Mouse (Mus musculus) hindbrain, embryonic 12.5 days (tissue): Measurements from ENCODE around the gene Map3k5. TPM values are rescaled to one million over a fixed set of nuclear protein-coding genes. Genes with fewer than 3 reads are reported as not detected.

Experiments used
- ATAC-seq: fragments of 200-750 bp; cut with Nextera tagmentation; 2 replicates; pipeline ENCODE4 v1.8.0; 2017; ENCODE audit warnings: moderate TSS enrichment; ENCODE audit not compliant: low FRiP score
- H3K27ac ChIP-seq: fragments of 300-500 bp; sonication (generic); 2 replicates; pipeline ENCODE4 v1.5.1; 2016; ENCODE audit warnings: mild to moderate bottlenecking
- H3K27me3 ChIP-seq: fragments of 300-500 bp; sonication (generic); 2 replicates; pipeline ENCODE4 v1.6.1; 2016; ENCODE audit warnings: mild to moderate bottlenecking
- H3K36me3 ChIP-seq: fragments of 300-500 bp; sonication (generic); 2 replicates; pipeline ENCODE4 v1.6.1; 2016; ENCODE audit warnings: mild to moderate bottlenecking
- H3K4me1 ChIP-seq: fragments of 300-500 bp; sonication (generic); 2 replicates; pipeline ENCODE4 v1.6.1; 2016
- H3K4me2 ChIP-seq: fragments of 300-500 bp; sonication (generic); replicated peaks from 2 replicates; pipeline ENCODE4 v1.6.1; 2016; ENCODE audit warnings: mild to moderate bottlenecking
- H3K4me3 ChIP-seq: fragments of 300-500 bp; sonication (generic); 2 replicates; pipeline ENCODE4 v1.5.1; 2016; ENCODE audit warnings: mild to moderate bottlenecking
- H3K9ac ChIP-seq: fragments of 300-500 bp; sonication (generic); 2 replicates; pipeline ENCODE4 v1.6.1; 2016; ENCODE audit warnings: mild to moderate bottlenecking, moderate library complexity
- H3K9me3 ChIP-seq: fragments of 300-500 bp; sonication (generic); replicated peaks from 2 replicates; pipeline ENCODE4 v1.6.1; 2016; ENCODE audit warnings: mild to moderate bottlenecking
- WGBS: fragments of 180-500 bp; shearing (Covaris S2); methylation state at CpG from one replicate; pipeline ENCODE4 v1.1.7; 2016; 5-methylcytosine and 5-hydroxymethylcytosine counted together
- polyA plus RNA-seq: library from polyadenylated mRNA; unstranded; fragments of >200 nt; fragmentation: Nextera tagmentation; extraction: Ambion mirVana; gene quantifications from 2 replicates; pipeline ENCODE4 v1.2.1, GENCODE M21; 2016

Gene Map3k5
- polyA plus RNA-seq, 1 experiment from 2014 or later: 1.3 TPM

DNA sequence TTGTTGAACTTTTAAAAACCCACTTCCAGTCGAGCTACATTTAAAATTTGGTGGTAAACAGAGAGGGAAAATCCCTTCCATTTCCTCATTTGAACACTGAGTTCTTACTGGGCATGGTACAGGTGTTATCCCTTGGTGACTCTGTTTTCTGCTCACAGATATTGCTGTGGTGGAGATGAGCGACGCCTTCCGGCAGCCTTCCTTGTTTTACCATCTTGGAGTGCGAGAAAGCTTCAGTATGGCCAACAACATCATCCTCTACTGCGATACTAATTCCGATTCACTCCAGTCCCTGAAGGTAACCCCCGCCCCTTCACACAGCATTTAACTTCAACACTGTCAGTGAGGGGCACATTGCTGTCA lies 66.1 kb downstream of the Map3k5 start:
- Histone ChIP-seq H3K4me1 (peaks cover 17% of the 10 kb centered on the region), H3K27ac (no peak overlapping the region)
- 71% methylated on average over 8 of the region's 8 CpGs for WGBS

DNA sequence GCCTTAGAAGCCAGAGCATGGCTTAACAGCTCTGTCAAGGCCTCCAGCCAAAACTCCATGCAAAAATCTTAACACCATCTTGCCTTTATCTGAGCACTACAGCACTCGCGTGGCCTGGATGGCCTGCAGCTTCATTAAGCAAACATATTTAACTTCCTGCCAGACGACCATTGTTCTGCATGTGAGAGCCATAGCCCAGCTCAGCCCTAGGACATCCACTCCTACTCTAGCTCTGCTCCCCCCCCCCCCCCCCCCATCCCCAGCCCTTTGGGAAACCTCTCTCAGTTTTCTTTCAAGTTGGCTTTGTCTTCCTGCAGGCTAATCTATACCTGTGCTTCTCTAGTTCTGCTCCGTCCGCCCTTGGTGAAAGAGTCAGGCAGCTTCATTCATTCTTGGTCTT lies 67.7 kb downstream of the Map3k5 start:
- no peak overlapping the region for H3K9ac ChIP-seq
- H3K4me2 ChIP-seq: no peak overlapping the region
- H3K4me1 ChIP-seq: peaks cover 17% of the 10 kb centered on the region
- H3K9me3 ChIP-seq: no peaks in the 10 kb centered on the region
- H3K27ac ChIP-seq: no peak overlapping the region
- ATAC-seq: 0 out of 2 replicates have a peak, but pooled peaks have one; percentile 35
- H3K36me3 ChIP-seq: no peaks in the 10 kb centered on the region
- 18% methylated on average over 5 of the region's 5 CpGs for WGBS
- peaks cover 3% of the 10 kb centered on the region; the same call in 1 of the 2 replicates for H3K27me3 ChIP-seq
- H3K4me3 ChIP-seq: no peak overlapping the region

More for the DNA sequence above, 66.1 kb downstream of the Map3k5 start:
- Histone ChIP-seq H3K4me3 (no peak overlapping the region), H3K9ac (no peak overlapping the region), H3K4me2 (no peak overlapping the region), H3K9me3 (no peaks in the 10 kb centered on the region), H3K36me3 (no peaks in the 10 kb centered on the region), H3K27me3 (peaks cover 3% of the 10 kb centered on the region; the same call in 1 of the 2 replicates)
- ATAC-seq: no peak

DNA sequence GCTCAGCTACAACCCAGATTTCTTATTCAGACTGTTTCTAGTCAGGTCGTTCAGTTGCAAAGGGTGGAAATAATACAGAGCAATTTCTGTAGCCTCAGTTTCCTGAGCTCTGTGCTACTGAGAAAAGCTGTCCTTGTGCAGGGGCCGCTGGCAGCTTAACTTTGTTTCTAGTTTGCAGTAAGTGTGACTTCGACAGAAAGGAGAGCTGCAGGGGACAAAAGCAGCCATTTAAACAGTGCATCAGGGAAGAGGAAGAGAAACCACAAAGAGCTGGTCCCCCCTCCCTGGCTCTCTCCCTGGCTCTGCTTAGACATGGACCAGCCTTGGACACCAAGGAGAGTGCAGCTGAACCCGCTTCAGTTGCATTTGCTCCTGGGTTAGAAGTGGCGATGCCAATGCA lies 68.7 kb downstream of the Map3k5 start:
- Histone ChIP-seq H3K9ac (no peak overlapping the region), H3K4me1 (peaks cover 17% of the 10 kb centered on the region), H3K9me3 (no peaks in the 10 kb centered on the region), H3K4me2 (no peak overlapping the region), H3K27me3 (peaks cover 3% of the 10 kb centered on the region; the same call in 1 of the 2 replicates), H3K27ac (no peak overlapping the region; the same call in 1 of the 2 replicates), H3K4me3 (no peak overlapping the region), H3K36me3 (no peaks in the 10 kb centered on the region)
- no peak for ATAC-seq
- WGBS: 33% methylated on average over 5 of the region's 5 CpGs

DNA sequence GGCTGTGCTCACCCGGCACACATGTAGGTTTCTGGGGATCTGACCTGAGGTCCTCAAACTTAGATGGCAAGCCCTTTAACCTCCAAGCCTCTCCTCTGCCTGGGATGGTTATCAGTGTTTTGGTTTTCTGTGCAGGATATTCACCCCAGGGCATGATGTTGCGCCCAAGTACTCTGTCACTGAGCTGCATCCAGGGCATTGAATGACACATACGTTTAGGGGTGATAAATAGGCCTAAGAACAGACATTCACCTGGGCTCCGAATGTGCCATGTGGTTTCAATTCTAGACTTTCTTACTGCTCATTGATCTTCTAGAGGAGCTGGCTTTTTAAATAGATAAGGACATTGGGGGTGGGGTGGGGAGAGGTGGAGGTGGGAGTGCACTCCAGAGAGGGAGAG lies 70.5 kb downstream of the Map3k5 start:
- H3K27ac ChIP-seq: no peak overlapping the region
- no peak overlapping the region for H3K9ac ChIP-seq
- no peaks in the 10 kb centered on the region for H3K36me3 ChIP-seq
- no peak overlapping the region for H3K4me3 ChIP-seq
- no peak for ATAC-seq
- H3K27me3 ChIP-seq: peaks cover 3% of the 10 kb centered on the region; the same call in 1 of the 2 replicates
- 76% methylated on average over 4 of the region's 4 CpGs for WGBS
- no peaks in the 10 kb centered on the region for H3K9me3 ChIP-seq
- no peak overlapping the region for H3K4me2 ChIP-seq
- peaks cover 17% of the 10 kb centered on the region for H3K4me1 ChIP-seq

DNA sequence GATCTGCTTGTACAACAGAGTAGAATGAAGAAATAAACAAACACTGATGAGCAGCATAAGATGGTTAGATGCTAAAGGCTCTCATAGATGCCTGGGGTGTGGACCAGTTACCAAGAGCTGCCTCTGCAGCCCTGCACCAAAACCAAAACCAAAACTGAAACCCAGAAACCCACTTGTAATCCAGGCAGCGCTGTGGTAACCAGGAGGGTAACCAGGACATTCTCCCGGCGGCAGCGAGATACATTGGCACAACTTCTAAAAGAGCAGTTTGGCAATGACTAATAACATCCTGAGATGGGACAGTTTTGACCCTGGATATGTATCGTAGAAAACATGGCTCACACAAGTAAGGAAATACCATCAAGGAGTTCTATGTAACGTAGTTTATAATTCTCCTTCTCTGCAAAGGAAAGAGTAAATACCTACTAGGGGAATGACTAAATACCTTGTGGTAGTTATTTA lies 71.2 kb downstream of the Map3k5 start:
- Histone ChIP-seq H3K27me3 (peaks cover 3% of the 10 kb centered on the region; the same call in 1 of the 2 replicates), H3K9me3 (no peaks in the 10 kb centered on the region), H3K4me3 (no peak overlapping the region), H3K4me2 (no peak overlapping the region), H3K9ac (no peak overlapping the region), H3K36me3 (no peaks in the 10 kb centered on the region), H3K27ac (no peak overlapping the region), H3K4me1 (peaks cover 17% of the 10 kb centered on the region)
- WGBS: 91% methylated on average over 6 of the region's 6 CpGs
- ATAC-seq: no peak

DNA sequence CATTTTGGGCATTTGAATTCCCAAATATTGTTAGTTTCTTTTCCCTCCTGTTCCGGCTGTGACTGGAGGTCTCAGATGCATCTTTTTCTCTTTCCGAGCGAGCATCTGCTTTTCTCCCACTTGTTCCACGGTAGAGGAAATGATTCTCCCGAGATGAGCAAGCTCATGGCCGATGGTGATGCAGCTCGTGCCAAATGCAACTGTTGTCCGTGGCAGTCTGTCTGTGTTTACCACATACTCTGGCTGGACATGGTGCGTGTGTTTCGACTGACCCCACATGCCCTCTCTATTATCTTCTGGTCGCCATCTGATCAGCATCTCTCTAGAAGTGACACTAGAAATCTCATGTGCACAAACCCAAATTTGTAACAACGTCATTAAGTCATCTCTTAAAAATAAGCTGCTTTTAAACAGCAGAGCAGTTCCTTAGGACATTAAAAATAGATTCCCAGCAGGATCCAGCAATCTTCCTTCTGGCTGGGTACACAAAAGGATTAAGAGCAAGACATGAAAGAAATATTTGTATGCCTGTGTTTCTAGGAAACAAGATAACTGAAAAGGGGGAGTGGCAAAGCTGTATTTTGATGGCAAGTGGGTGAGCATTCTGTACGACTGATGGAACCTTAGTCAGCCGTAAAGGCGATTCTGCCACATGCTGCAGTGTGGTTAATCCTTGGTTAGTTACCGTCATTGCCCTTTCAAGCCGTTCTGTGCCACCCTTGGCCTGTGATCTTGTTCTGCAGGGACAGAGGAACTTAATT lies 72.2 kb downstream of the Map3k5 start:
- peaks cover 3% of the 10 kb centered on the region; the same call in 1 of the 2 replicates for H3K27me3 ChIP-seq
- H3K9ac ChIP-seq: no peak overlapping the region
- H3K36me3 ChIP-seq: no peaks in the 10 kb centered on the region
- ATAC-seq: no peak
- no peak overlapping the region for H3K4me2 ChIP-seq
- no peak overlapping the region for H3K4me3 ChIP-seq
- no peak overlapping the region for H3K27ac ChIP-seq
- H3K9me3 ChIP-seq: no peaks in the 10 kb centered on the region
- peaks cover 16% of the 10 kb centered on the region for H3K4me1 ChIP-seq
- WGBS: 57% methylated on average over 17 of the region's 17 CpGs

DNA sequence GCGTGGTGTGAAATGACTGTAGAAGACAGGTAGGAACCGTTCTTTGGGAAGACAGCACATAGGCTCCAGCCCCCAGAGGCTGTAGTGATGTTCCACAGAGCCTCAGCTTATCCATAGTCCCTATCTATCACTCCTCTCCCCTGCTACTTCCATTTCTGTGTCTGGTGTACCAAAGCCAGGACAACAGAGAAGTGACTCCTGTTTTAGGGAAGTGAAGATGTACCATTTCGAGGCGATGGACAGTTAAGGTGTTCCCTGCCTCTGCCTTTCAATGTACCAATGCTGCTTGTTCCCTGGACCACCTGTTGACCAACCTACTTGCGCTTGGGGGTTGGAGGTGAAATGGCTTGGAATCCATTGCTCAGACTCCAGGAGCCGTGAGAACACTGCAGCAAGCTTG lies 75.0 kb downstream of the Map3k5 start:
- 92% methylated on average over 6 of the region's 6 CpGs for WGBS

DNA sequence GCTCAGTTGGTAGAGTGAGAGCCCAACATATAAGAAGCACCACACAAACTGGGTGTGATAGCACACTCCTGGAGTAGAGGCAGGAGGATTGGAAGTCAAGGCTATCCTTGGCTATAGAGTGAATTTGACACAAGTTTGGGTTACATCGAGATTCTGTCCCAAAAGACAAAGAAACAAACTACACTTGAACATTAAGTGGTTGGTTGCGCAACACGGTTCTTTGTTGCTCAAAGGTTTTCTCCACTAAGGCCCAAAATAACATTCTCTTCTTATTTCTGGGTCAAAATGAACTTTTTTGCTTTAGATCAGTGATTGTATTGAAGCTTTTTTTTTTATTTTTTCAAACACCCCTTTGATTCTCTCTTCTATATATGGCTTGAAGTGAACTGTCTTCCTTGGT lies 75.7 kb downstream of the Map3k5 start:
- H3K4me1 ChIP-seq: no peaks in the 10 kb centered on the region
- no peak overlapping the region for H3K27ac ChIP-seq
- H3K36me3 ChIP-seq: no peaks in the 10 kb centered on the region
- no peaks in the 10 kb centered on the region for H3K27me3 ChIP-seq
- ATAC-seq: no peak
- 89% methylated on average over 3 of the region's 3 CpGs for WGBS
- H3K9me3 ChIP-seq: no peaks in the 10 kb centered on the region
- H3K4me3 ChIP-seq: no peak overlapping the region
- H3K4me2 ChIP-seq: no peak overlapping the region
- H3K9ac ChIP-seq: no peak overlapping the region

More for the DNA sequence above, 75.0 kb downstream of the Map3k5 start:
- no peak overlapping the region for H3K4me2 ChIP-seq
- no peak overlapping the region for H3K9ac ChIP-seq
- no peaks in the 10 kb centered on the region for H3K4me1 ChIP-seq
- H3K36me3 ChIP-seq: no peaks in the 10 kb centered on the region
- H3K9me3 ChIP-seq: no peaks in the 10 kb centered on the region
- H3K27me3 ChIP-seq: no peaks in the 10 kb centered on the region
- H3K4me3 ChIP-seq: no peak overlapping the region
- no peak overlapping the region for H3K27ac ChIP-seq
- ATAC-seq: no peak

DNA sequence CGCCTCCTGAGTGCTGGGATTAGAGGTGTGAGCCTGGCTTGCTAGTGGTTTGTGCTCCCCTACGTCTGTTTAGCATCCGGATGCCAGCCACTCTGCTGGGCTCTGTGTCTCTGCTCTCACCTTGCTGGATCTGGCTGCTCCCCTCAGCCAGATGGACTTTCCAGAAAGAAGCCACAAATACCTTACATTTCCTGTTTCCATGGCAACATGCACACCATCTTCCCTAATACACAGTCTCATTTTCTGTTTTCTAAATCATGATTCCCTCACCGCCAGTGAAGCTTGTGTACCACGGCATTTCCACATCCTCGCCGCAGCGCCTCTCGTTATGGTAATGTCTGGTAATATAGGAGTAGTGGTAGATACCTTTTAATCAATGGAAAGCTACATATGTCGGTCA lies 84.1 kb downstream of the Map3k5 start:
- Histone ChIP-seq H3K4me2 (no peak overlapping the region), H3K36me3 (no peaks in the 10 kb centered on the region), H3K9ac (no peak overlapping the region), H3K27me3 (no peaks in the 10 kb centered on the region), H3K4me1 (peaks cover 8% of the 10 kb centered on the region), H3K9me3 (0 out of 2 replicates have a peak, but pooled peaks cover 5% of the 10 kb centered on the region), H3K4me3 (no peak overlapping the region), H3K27ac (no peak overlapping the region)
- 92% methylated on average over 10 of the region's 10 CpGs for WGBS
- ATAC-seq: no peak

DNA sequence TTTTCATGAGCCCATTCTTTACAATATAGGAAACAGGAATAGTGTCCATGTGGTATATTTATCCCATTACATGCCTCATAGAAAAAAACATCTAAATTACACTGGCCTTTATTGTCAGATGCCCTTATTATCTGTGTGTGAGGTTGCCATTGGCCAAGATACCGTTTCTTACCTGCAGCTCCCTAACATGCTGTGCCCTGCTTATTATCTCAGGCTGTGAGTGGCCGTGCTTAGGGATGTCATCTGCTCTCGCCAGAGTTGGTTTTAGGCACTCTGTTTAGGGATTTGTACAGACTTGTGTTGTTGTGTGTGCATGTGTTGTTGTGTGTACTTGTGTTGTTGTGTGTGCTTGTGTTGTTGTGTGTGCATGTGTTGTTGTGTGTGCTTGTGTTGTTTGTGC lies 84.5 kb downstream of the Map3k5 start:
- peaks cover 8% of the 10 kb centered on the region for H3K4me1 ChIP-seq
- H3K36me3 ChIP-seq: no peaks in the 10 kb centered on the region
- H3K4me3 ChIP-seq: no peak overlapping the region
- H3K27ac ChIP-seq: no peak overlapping the region
- no peaks in the 10 kb centered on the region for H3K27me3 ChIP-seq
- 0 out of 2 replicates have a peak, but pooled peaks cover 5% of the 10 kb centered on the region for H3K9me3 ChIP-seq
- 93% methylated on average over 3 of the region's 3 CpGs for WGBS
- H3K9ac ChIP-seq: no peak overlapping the region
- no peak for ATAC-seq
- no peak overlapping the region for H3K4me2 ChIP-seq

DNA sequence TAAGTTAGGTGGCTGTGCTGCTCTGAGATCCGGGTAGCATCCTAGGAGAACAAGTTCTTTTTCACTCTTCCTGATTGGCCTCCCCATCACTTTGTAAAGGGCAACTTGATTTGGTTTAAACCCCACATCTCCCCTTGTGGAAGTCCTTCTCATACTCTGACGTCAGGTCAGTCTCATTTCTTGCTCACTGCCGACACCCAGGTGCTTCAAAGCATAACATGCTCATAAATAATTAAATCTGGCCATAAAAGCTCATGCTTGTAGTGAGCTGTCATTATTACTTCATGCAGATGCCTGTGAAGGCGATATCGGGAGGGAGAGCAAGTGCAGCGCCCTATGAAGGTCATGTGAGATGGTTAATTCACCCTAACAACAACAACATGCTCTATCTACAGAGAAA lies 87.0 kb downstream of the Map3k5 start:
- no peaks in the 10 kb centered on the region for H3K36me3 ChIP-seq
- WGBS: 83% methylated on average over 6 of the region's 6 CpGs
- no peak for ATAC-seq

DNA sequence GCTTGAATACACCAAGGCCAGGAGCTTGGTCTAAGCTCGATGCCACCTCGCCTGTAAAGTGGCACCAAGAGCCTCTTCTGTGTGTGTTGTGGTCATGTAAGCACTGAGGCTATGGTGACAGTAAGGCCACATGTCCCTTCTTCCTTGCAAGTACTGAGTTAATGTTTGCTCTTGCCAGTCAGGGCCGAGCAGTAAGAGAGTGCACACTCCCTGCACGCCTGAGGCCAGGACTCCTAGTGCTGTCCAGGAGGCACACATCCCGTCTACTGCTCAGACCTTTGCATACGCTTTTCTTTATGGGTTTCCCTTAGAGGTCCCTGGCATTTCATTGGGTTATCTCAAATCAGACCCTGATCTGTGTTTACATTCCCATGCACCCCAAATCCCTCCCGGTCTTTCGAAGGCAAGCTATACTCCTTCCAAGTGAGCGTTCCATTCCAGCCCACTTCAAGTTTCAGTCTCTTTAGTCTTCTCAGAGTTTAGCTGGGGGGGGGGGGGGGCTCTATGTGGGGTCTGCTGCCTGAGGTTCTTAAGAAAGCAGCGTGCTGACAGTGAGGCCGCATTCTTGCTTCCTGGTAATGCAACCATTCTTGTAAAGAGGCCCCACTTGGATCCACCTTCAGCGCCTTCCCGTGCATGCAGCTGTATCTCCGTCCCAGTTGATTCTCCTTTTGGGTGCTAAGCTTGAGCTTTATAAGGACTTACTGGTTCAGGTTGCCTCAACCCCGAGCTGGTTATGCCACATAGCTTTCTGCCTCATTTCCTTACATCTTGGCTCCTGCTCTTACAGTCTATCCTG lies 87.6 kb downstream of the Map3k5 start:
- Histone ChIP-seq H3K36me3 (no peaks in the 10 kb centered on the region), H3K27ac (no peak overlapping the region), H3K9ac (no peak overlapping the region), H3K4me3 (no peak overlapping the region), H3K27me3 (no peaks in the 10 kb centered on the region), H3K9me3 (0 out of 2 replicates have a peak, but pooled peaks cover 5% of the 10 kb centered on the region), H3K4me2 (no peak overlapping the region), H3K4me1 (peaks cover 8% of the 10 kb centered on the region)
- 80% methylated on average over 15 of the region's 15 CpGs for WGBS
- ATAC-seq: no peak

More for the DNA sequence above, 87.0 kb downstream of the Map3k5 start:
- H3K9ac ChIP-seq: no peak overlapping the region
- no peak overlapping the region for H3K4me2 ChIP-seq
- peaks cover 8% of the 10 kb centered on the region for H3K4me1 ChIP-seq
- no peak overlapping the region for H3K4me3 ChIP-seq
- H3K9me3 ChIP-seq: 0 out of 2 replicates have a peak, but pooled peaks cover 5% of the 10 kb centered on the region
- no peak overlapping the region for H3K27ac ChIP-seq
- no peaks in the 10 kb centered on the region for H3K27me3 ChIP-seq
